Mouse (Mus musculus) thymus, postnatal 14 days (tissue): ENCODE results near the gene Abca4.

Source experiments
- DNase-seq: peaks from one replicate; pipeline ENCODE4 v3.0.0; 2021

Abca4 gene

GRCm38 (mm10) chr3:122043799-122044547, at the start of gene Abca4:
Gene Abca4, plus strand, starts transcription at chr3:122044443.
- no peak for DNase-seq

DNA sequence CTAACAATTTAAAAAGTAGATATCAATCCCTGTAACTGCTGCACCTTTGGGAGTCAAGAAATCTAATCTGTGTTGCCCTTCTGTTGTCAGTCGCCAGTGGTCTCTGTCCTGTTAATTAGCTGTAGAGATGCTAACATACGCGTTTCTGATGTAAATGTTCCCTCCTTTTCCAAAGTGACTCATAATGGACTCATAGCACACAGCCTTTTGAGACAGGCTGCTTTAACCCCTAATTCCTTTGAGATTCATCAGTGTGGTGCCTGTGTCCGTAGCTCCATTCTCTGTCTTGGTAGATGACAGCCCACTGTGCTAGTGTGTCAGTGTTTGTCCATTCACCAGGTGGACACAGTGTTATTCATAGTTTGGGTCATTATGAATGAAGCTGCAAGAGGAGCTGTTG, 49.1 kb upstream of the Abca4 start:
- DNase-seq, result no peak

DNA sequence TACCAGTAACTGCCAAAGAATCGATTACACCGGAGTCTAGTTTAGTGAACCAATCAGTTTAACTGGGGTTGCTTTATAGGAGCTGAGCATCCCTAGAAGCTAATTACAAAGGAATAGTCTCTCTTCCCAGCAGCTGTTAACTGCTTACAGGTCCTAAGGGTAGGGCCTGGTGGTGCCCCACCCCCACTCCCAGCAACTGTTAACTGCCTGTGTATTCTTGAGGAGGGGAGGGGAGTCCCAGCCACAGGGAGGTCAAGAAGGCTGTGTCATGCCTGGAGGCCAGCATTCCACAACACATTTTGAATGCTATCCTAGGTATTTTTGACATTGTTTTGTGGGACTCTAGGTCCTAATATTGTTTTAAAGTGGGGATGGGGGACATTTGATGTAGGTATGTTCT, 44.3 kb upstream of the Abca4 start:
- no peak for DNase-seq

GRCm38 (mm10) chr3:122001568-122001967, 42.7 kb upstream of the Abca4 start:
- no peak for DNase-seq

DNA sequence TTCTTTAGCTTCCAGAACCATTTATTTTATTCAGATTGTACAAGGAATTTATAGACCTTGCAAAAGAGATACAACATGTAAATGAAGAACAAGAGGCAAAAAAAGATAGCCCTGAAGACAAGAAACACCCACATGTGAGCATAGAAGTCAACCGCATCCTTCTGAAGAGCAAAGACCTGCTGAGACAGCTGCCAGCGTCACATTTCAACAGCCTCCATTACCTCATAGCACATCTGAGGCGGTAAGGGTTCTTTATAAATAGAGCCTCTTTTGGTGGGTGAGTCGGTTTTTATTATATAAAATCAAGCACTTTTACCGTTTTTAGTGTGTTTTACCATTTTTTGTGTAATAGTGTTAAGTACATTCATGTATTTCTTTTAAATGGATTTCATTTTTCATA, 34.4 kb upstream of the Abca4 start:
- DNase-seq, result no peak

- no peak for DNase-seq
Observed at GRCm38 (mm10) chr3:122010292-122010691, 34.0 kb upstream of the Abca4 start.

GRCm38 (mm10) chr3:122012464-122012863, 31.8 kb upstream of the Abca4 start:
- no peak for DNase-seq

DNA sequence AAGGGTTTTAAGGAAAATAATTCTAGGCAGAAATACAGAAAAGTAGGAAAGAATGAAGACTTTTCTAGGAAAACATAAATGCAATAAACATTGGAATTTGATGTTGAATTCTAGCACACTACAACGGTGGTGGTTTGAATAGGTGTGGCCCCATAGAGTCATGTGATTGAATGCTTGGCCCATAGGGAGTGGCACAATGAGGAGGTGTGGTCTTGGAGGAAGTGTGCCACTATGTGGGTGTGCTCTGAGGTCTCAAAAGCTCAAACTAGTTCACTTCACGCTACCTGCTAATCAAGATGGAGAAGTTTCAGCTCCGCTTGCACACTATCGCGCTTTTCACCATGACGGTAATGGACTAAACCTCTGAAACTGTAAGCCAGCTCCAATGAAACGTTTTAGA, 25.8 kb upstream of the Abca4 start:
- DNase-seq, result no peak

GRCm38 (mm10) chr3:122019159-122019558, 25.1 kb upstream of the Abca4 start:
- no peak for DNase-seq

GRCm38 (mm10) chr3:122021029-122021652, 23.1 kb upstream of the Abca4 start:
- no peak for DNase-seq

DNA sequence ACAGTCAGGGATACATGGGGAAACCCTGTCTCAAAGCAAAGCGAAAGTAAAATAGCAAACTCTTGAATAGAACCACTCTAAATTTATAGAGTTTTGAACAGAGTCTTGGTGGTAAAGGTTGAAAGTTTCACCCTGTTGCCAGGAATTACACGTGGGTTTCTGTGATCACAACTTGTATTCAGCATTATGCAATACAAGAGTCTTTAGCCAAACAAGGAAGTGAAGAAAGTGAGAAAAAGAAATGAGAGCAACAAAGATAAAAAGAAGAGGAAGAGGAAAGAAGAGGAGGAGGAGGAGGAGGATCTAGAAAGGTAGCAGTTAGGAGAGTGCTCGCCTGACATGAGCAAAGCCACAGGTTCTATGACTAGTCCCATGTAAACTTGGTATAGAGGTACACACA, 21.9 kb upstream of the Abca4 start:
- no peak for DNase-seq

- no peak for DNase-seq
Observed at GRCm38 (mm10) chr3:122026676-122027075, 17.6 kb upstream of the Abca4 start.

DNA sequence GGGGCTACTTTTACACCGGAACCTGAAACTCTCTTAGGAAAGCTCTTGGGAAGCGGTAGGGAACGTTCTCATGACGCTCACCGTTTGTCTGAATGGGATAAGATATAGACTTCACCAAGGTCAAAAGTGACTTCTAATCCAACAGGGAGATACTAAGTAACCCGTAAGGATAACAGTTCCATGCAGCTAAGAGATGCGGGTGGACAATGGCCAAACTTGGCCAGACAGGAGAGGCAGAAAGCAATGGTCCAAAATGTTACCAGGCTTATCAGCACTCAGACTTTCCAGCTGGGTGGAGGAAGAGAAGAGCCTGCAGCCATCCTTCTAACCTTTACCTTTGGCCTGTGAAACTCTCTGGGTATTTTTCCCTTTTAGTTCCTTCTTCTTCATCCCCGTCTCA, 16.5 kb upstream of the Abca4 start:
- no peak for DNase-seq

DNA sequence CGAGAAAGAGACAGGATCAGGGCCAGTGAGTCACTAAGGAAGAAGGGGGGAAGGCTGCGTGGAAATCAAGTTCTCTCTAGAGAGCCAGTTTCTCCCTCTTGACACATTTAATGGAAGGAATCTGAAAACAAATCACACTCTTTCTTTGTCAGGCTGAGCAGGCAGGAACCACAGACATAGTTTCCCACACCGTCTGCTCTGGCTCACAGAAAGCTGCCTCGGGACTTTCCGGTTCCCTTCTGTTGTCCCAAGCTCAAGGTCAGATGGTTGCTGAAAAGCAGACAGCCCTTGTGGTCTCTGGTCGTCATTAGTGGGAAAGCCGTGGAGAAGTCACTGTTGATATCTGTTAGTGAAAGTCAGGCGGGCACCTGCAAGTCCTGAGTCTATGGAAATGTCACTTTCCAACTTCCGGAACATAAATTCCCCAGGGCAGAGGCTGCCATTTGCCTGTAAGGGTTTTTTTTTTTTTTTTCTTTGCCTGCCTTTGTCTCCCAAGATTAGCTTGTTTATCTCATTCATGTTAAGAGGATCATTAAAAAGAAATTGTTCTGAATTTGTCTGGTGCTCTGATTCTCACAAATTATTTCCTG, 10.9 kb upstream of the Abca4 start:
- DNase-seq, result no peak

GRCm38 (mm10) chr3:122034240-122034639, 10.0 kb upstream of the Abca4 start:
- DNase-seq, result no peak

DNA sequence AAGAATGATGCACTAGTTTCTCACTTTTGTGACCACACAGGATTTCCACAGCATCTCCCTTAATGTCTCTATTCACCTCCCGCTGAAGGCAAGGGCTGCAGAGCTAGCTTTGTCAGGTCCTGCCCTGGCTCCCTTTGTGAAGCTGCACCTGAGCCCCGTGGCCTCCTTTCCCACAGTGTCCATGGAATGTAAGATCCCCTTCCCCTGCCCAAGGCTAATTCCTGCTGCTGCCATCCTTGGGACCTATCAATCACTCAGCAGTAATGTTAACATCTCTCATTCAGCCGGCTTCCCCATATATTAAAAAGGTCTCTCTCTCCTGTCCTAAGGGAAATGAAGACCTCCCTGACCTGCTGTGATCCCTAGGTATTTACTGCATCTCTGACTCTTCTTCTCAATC, 9.2 kb upstream of the Abca4 start:
- DNase-seq, result no peak

- DNase-seq, result no peak
Observed at GRCm38 (mm10) chr3:122040522-122040921, 3.7 kb upstream of the Abca4 start.

GRCm38 (mm10) chr3:122043102-122043501, 1.1 kb upstream of the Abca4 start:
- DNase-seq, result no peak

DNA sequence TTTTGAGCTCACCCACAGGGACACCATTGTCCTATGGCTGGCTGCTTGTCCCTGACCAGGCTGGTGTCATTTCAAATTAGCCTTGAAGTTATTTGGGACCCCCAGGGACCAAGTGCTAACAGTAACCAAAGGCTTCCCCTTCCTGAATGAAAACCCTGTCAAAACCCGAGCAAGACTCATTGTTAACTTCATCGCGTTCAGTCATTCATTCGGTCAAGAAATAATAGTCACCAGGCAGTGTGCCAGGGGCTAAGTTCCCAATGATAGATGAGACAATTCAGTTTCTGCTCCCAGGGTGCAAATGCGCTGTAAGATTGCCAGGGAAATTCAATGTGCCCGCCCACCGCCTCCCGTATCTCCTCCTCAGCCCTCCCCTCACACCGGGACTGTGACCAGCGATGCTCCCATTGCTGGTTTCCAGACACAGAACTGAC, 2.0 kb downstream of the Abca4 start:
- DNase-seq, result no peak

DNA sequence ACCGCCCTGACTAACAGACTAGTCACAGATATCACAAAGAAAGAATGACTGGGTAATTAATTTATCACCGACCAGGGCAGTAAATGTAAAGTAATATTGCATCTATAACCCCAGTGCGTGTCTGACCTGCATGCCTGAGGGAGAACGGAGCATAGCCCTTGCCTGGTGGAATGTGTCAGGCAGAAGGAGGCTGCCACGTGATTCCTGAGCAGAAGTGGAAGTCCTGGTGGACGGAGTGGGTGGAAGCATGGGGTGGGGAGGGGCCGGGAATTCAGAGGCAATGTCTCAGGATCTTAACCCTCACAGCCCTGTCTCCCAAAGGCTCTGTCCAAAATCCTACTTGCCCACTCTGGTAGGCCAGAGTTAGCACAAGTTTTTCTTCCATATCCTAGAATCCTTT, 3.2 kb downstream of the Abca4 start:
- DNase-seq, result no peak

DNA sequence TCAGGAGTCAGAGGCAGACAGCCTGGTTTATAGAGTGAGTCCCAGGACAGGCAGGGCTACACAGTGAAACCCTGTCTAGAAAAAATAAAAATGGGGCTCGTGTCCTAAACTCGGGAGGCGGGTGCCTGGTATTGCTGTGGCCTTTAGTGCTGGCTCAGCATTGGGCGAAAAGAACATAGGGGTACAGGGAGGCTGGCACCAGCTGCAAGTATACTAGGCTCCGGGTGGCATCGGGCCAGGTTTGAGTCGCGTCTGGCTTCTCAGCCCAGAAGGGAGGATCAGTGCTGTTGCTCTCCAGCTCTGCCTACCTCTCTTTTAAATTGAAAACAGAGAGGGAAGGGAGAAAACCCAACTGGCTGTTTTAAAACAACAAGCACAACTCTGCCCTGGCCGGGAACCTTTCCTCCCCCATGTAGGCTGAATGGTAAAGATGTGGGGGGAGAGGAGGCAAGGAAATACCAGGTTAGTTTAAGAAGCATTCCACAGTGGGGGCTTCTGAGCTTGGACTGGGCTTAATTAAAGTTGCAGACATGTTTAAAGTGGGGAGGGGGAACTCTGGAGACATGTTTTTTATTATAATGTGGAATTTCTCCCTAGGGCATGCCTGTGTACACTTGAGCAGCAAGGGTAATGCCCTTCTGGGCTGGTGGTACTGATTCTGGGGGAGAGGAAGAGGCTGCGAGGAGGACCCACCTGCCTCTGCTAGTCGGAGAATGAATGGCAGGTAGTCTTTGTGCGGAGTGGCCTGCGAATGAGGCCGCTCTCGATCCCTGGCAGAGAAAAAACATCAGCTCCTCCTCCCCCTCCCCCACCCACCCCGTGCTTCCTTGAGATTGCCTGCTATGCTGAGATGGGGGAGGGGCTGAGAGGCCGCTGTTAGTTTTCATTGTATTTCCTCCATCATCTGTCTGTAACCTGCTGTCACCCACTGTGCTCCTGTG, 3.9 kb downstream of the Abca4 start:
- no peak for DNase-seq

GRCm38 (mm10) chr3:122049158-122049557, 4.9 kb downstream of the Abca4 start:
- no peak for DNase-seq
